Mouse (Mus musculus): ENCODE measurements around the gene Heatr4. TPM values are rescaled to one million over a fixed set of nuclear protein-coding genes. Genes with fewer than 3 reads are reported as not detected.
A peak's percentile ranks its signal among the peaks of the same experiment; 100 is the strongest.

Heatr4 gene
- total and polyA plus RNA-seq, 3 experiments, result 0.03 TPM; not detected in 2

GRCm38 (mm10) chr12:83997221-83997620 is 12.6 kb upstream of the Heatr4 start:
- Histone ChIP-seq H3K79me2 (ENCODE audit: control insufficient read depth, insufficient read depth, low read length, poor library complexity) (no peaks in the 10 kb centered on the region), H3K9ac (ENCODE audit: control insufficient read depth, low read depth, low read length, poor library complexity, severe bottlenecking) (no peak overlapping the region), H3K4me1 (ENCODE audit: control insufficient read depth in 1 of 2, insufficient read depth in 2 of 2, low read length in 2 of 2) (peaks cover 16 to 18% of the 10 kb centered on the region in 2 experiments), H3K27ac (ENCODE audit: control insufficient read depth, low read depth, low read length) (no peak overlapping the region), H3K27me3 (ENCODE audit: control insufficient read depth in 1 of 2, insufficient read depth in 2 of 2, low read length in 2 of 2) (no peaks in the 10 kb centered on the region), H3K4me3 (ENCODE audit: control insufficient read depth in 1 of 2, insufficient read depth in 1 of 2, low read depth in 2 of 2, low read length in 2 of 2) (no peak overlapping the region), H3K9me3 (replicated peaks; ENCODE audit: insufficient read depth, low read length) (no peaks in the 10 kb centered on the region), H3K36me3 (ENCODE audit: control insufficient read depth in 1 of 2, insufficient read depth in 2 of 2, low read length in 2 of 2) (peaks cover 2 to 24% of the 10 kb centered on the region in 2 experiments; a peak in 3 of 4 replicates)
- TF ChIP-seq KAT2A (conservative IDR thresholded peaks at IDR 0.05; ENCODE audit: low read depth, low read length), result no peak
- TF ChIP-seq POLR2AphosphoS2 (IDR thresholded peaks at IDR 0.05; ENCODE audit: low read length), result no peak
- no peak for TF ChIP-seq CHD1 (IDR thresholded peaks at IDR 0.05; ENCODE audit: low read depth, low read length)
- no peak for TF ChIP-seq POLR2AphosphoS5 (IDR thresholded peaks at IDR 0.05; ENCODE audit: borderline replicate concordance, low read depth, low read length)
- TF ChIP-seq RCOR1 (IDR thresholded peaks at IDR 0.05; ENCODE audit: low read depth, low read length), result no peak
- TF ChIP-seq ZMIZ1 (IDR thresholded peaks at IDR 0.05; ENCODE audit: low read depth, low read length), result no peak
- no peak for TF ChIP-seq MAZ (IDR thresholded peaks at IDR 0.05; ENCODE audit: low read depth, low read length)
- no peak for TF ChIP-seq MEF2A (IDR thresholded peaks at IDR 0.05; ENCODE audit: extremely low read depth, insufficient replicate concordance, low read depth, low read length, poor library complexity, severe bottlenecking)
- no peak for TF ChIP-seq JUND (IDR thresholded peaks at IDR 0.05; ENCODE audit: low read depth, low read length)
- TF ChIP-seq MAX (IDR thresholded peaks at IDR 0.05; ENCODE audit: low read length), result no peak
- no peak for TF ChIP-seq TCF12 (IDR thresholded peaks at IDR 0.05; ENCODE audit: low read depth, low read length)
- no peak for TF ChIP-seq TAL1 (IDR thresholded peaks at IDR 0.05; ENCODE audit: low read length)
- no peak for TF ChIP-seq GATA1 (IDR thresholded peaks at IDR 0.05; ENCODE audit: low read depth, low read length)
- TF ChIP-seq SIN3A (IDR thresholded peaks at IDR 0.05; ENCODE audit: low read length), result no peak
- no peak for TF ChIP-seq UBTF (IDR thresholded peaks at IDR 0.05; ENCODE audit: borderline replicate concordance, insufficient read depth, low read depth, low read length)
- no peak for TF ChIP-seq GABPA (IDR thresholded peaks at IDR 0.05; ENCODE audit: low read depth, low read length)
- TF ChIP-seq ETS1 (IDR thresholded peaks at IDR 0.05; ENCODE audit: low read depth, low read length), result no peak
- no peak for TF ChIP-seq NRF1 (IDR thresholded peaks at IDR 0.05; ENCODE audit: insufficient read depth, low read depth, low read length, poor library complexity, severe bottlenecking)
- TF ChIP-seq CHD2 (IDR thresholded peaks at IDR 0.05; ENCODE audit: low read length), result no peak
- no peak for DNase-seq (ENCODE audit: low read depth, low spot score)

DNA sequence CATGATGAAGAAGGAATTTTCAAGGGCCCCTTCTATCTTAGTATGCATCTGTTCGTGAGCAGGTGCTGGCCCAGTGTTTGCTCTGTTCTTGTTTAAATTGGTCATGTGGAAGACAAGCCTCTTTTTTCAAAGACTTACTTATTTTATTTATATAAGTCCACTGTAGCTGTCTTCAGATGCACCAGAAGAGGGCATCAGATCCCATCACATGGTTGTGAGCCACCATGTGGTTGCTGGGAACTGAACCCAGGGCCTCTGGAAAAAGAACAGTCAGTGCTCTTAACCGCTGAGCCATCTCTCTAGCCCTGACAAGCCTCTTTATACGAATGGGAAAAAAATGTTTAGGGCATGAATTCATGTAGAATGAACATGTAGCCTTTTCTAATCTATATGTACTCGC is 4.7 kb upstream of the Heatr4 start:
- H3K9me3 ChIP-seq (replicated peaks; ENCODE audit: insufficient read depth, low read length), result no peaks in the 10 kb centered on the region
- H3K27me3 ChIP-seq (ENCODE audit: control insufficient read depth in 1 of 2, insufficient read depth in 2 of 2, low read length in 2 of 2), result no peaks in the 10 kb centered on the region
- H3K9ac ChIP-seq (ENCODE audit: control insufficient read depth, low read depth, low read length, poor library complexity, severe bottlenecking), result no peak overlapping the region; the same call in 1 of the 2 replicates
- H3K27ac ChIP-seq (ENCODE audit: control insufficient read depth, low read depth, low read length), result no peak overlapping the region
- H3K79me2 ChIP-seq (ENCODE audit: control insufficient read depth, insufficient read depth, low read length, poor library complexity), result peaks cover 13% of the 10 kb centered on the region
- H3K4me1 ChIP-seq (ENCODE audit: control insufficient read depth in 1 of 2, insufficient read depth in 2 of 2, low read length in 2 of 2), result peaks cover 10 to 14% of the 10 kb centered on the region in 2 experiments
- TF ChIP-seq BHLHE40 (IDR thresholded peaks at IDR 0.05; ENCODE audit: borderline replicate concordance, low read depth, low read length) (no peak), MAX (IDR thresholded peaks at IDR 0.05; ENCODE audit: low read length) (peak; percentile 32; the same call in 1 of the 2 replicates), POLR2A (IDR thresholded peaks at IDR 0.05; ENCODE audit: control insufficient read depth in 1 of 2, insufficient read depth in 1 of 2, low read depth in 1 of 2, low read length in 2 of 2, poor library complexity in 1 of 2) (no peak), POLR2AphosphoS2 (IDR thresholded peaks at IDR 0.05; ENCODE audit: low read length) (no peak), TAL1 (IDR thresholded peaks at IDR 0.05; ENCODE audit: low read length) (no peak), CTCF (IDR thresholded peaks at IDR 0.05 in 2 of 3, conservative IDR thresholded peaks at IDR 0.05 in 1 of 3; ENCODE audit: control insufficient read depth in 1 of 3, insufficient read depth in 1 of 3, low read depth in 2 of 3, low read length in 3 of 3, poor library complexity in 1 of 3, severe bottlenecking in 1 of 3) (peak in 2 of 3 experiments; percentile 23 to 50; a peak in 2 of 6 replicates), POLR2AphosphoS5 (IDR thresholded peaks at IDR 0.05; ENCODE audit: borderline replicate concordance, low read depth, low read length) (no peak), SIN3A (IDR thresholded peaks at IDR 0.05; ENCODE audit: low read length) (no peak), RAD21 (IDR thresholded peaks at IDR 0.05; ENCODE audit: low read depth, low read length) (peak; percentile 50), CHD2 (IDR thresholded peaks at IDR 0.05; ENCODE audit: low read length) (no peak), UBTF (IDR thresholded peaks at IDR 0.05; ENCODE audit: borderline replicate concordance, insufficient read depth, low read depth, low read length) (no peak), ELF1 (IDR thresholded peaks at IDR 0.05; ENCODE audit: low read depth, low read length) (no peak), EP300 (IDR thresholded peaks at IDR 0.05; ENCODE audit: low read depth in 1 of 2, low read length in 2 of 2) (no peak), SMC3 (IDR thresholded peaks at IDR 0.05; ENCODE audit: low read depth, low read length) (peak; percentile 39), RCOR1 (IDR thresholded peaks at IDR 0.05; ENCODE audit: low read depth, low read length) (no peak), HCFC1 (IDR thresholded peaks at IDR 0.05; ENCODE audit: low read depth, low read length) (no peak), MYC (IDR thresholded peaks at IDR 0.05; ENCODE audit: low read depth, low read length) (peak; percentile 70; the same call in 1 of the 2 replicates), NRF1 (IDR thresholded peaks at IDR 0.05; ENCODE audit: insufficient read depth, low read depth, low read length, poor library complexity, severe bottlenecking) (no peak), ZC3H11A (IDR thresholded peaks at IDR 0.05; ENCODE audit: low read depth, low read length) (peak; percentile 42; the same call in 1 of the 2 replicates)
- DNase-seq (ENCODE audit: low read depth, low spot score), result peak; percentile 32
- H3K36me3 ChIP-seq (ENCODE audit: control insufficient read depth in 1 of 2, insufficient read depth in 2 of 2, low read length in 2 of 2), result peaks cover 2 to 18% of the 10 kb centered on the region in 2 experiments; a peak in 3 of 4 replicates
- H3K4me3 ChIP-seq (ENCODE audit: control insufficient read depth in 1 of 2, insufficient read depth in 1 of 2, low read depth in 2 of 2, low read length in 2 of 2), result peak overlapping the region; percentile 74 to 79; a peak in 2 of 4 replicates

Data from MEL (cell line).